Mouse (Mus musculus) left cerebral cortex, postnatal 36 days (tissue): Measurements from ENCODE around the gene Mmp17. TPM values are rescaled to one million over a fixed set of nuclear protein-coding genes. Genes with fewer than 3 reads are reported as not detected.
"Not testable (repeated sequence)": the region's sequence is repeated elsewhere in the genome, so short reads cannot be mapped to it uniquely, and the experiment has no call there.

Experiments
- DNase-seq, 2 experiments: peaks; one replicate each; pipeline ENCODE4 v3.0.0; 2021 to 2022; ENCODE audit warnings: low spot score in 2 of 2, mixed read lengths in 1 of 2
- intact Hi-C: fragments of 180-260 bp; cut with DNase I; formaldehyde crosslinking; loops from one replicate; pipeline ENCODE4 v1.15.1; 2025
- total RNA-seq, 2 experiments: library from RNA; stranded (reverse); gene quantifications; 2 replicates each; pipeline ENCODE4 v1.2.3; 2021

The Mmp17 gene
- total RNA-seq, 2 experiments from 2014 or later = 112 to 116 TPM

- intact Hi-C loops = loop anchor here (1.0 to 5.0 kb wide), 5 partner anchors 53 to 407 kb away; partner anchors contain the start of gene Sfswap
- peak in 1 of 2 experiments; percentile 46 for DNase-seq
Measured at GRCm38 (mm10) chr5:129584583-129585541, 893 bp downstream of the Mmp17 start.

- intact Hi-C loops = loop anchor here (2.0 to 5.0 kb wide), 2 partner anchors 254 to 523 kb away; no protein-coding TSS in a partner anchor
- peak; percentile 78 to 85 for DNase-seq
Measured at GRCm38 (mm10) chr5:129586016-129586415, 2.0 kb downstream of the Mmp17 start.

- intact Hi-C loops = loop anchor here (2.0 to 5.0 kb wide), 2 partner anchors 254 to 524 kb away; no protein-coding TSS in a partner anchor
Measured at GRCm38 (mm10) chr5:129586471-129586870, 2.5 kb downstream of the Mmp17 start.

GRCm38 (mm10) chr5:129590915-129591314 lies 6.9 kb downstream of the Mmp17 start:
- DNase-seq = peak; percentile 42 to 55
- intact Hi-C loops = no loop called here

More at GRCm38 (mm10) chr5:129586471-129586870, 2.5 kb downstream of the Mmp17 start:
- no peak for DNase-seq

- intact Hi-C loops = loop anchor here (2.0 kb wide), 1 partner anchor 530 kb away; no protein-coding TSS in a partner anchor
- peak; percentile 82 to 83 for DNase-seq
Measured at GRCm38 (mm10) chr5:129594116-129595114, 10.4 kb downstream of the Mmp17 start.

- no peak for DNase-seq
- intact Hi-C loops = no loop called here
Measured at GRCm38 (mm10) chr5:129602071-129602487, 18.1 kb downstream of the Mmp17 start.

- intact Hi-C loops = no loop called here
Measured at GRCm38 (mm10) chr5:129607476-129607875, 23.5 kb downstream of the Mmp17 start.

GRCm38 (mm10) chr5:129611060-129611459 lies 27.1 kb downstream of the Mmp17 start:
- DNase-seq = peak; percentile 75
- intact Hi-C loops = loop anchor here (5.0 kb wide), 1 partner anchor 111 kb away; no protein-coding TSS in a partner anchor

More at GRCm38 (mm10) chr5:129607476-129607875, 23.5 kb downstream of the Mmp17 start:
- DNase-seq = no peak

- DNase-seq, intact Hi-C loops: not testable (repeated sequence)
Measured at GRCm38 (mm10) chr5:129620600-129620999, 36.6 kb downstream of the Mmp17 start.

- DNase-seq = no peak
- intact Hi-C loops = no loop called here
Measured at GRCm38 (mm10) chr5:129621361-129621760, 37.4 kb downstream of the Mmp17 start.

GRCm38 (mm10) chr5:129626099-129626498 lies 42.1 kb downstream of the Mmp17 start:
- intact Hi-C loops = no loop called here
- DNase-seq = no peak

GRCm38 (mm10) chr5:129626586-129626985 lies 42.6 kb downstream of the Mmp17 start:
- DNase-seq, intact Hi-C loops: not testable (repeated sequence)

- DNase-seq = not testable (repeated sequence)
Measured at GRCm38 (mm10) chr5:129632270-129633250, 48.6 kb downstream of the Mmp17 start.

GRCm38 (mm10) chr5:129650858-129651257 lies 66.9 kb downstream of the Mmp17 start:
- intact Hi-C loops = no loop called here

More at GRCm38 (mm10) chr5:129632270-129633250, 48.6 kb downstream of the Mmp17 start:
- intact Hi-C loops = not testable (repeated sequence)

GRCm38 (mm10) chr5:129657016-129657415 lies 73.0 kb downstream of the Mmp17 start:
- DNase-seq = no peak
- intact Hi-C loops = no loop called here

More at GRCm38 (mm10) chr5:129650858-129651257, 66.9 kb downstream of the Mmp17 start:
- no peak for DNase-seq

GRCm38 (mm10) chr5:129657931-129658330 lies 74.0 kb downstream of the Mmp17 start:
- DNase-seq = no peak
- intact Hi-C loops = no loop called here
